In genomic region chr19:33084683-33085082, GRCm38 (mm10) we compare ENCODE assay signal across 25 mouse cellular contexts.
DNase-seq lines count a peak whose midpoint lies in the region; ATAC-seq lines count a peak whose summit lies in the region.
"Had no signal": no experiment of that assay in that cellular context is flagged by ENCODE, and none has a peak within 500 bp of the region (broad histone marks: within the 10 kb centered on the region; RNA-seq: fewer than 3 reads in every experiment).

No protein-coding gene starts in this region.

- no peaks in the 10 kb centered on the region for H3K4me1 ChIP-seq in forebrain, embryonic 13.5 days
- no peaks in the 10 kb centered on the region for H3K4me1 ChIP-seq in forebrain, embryonic 11.5 days (replicated peaks; ENCODE audit: control insufficient read depth, insufficient read depth, low read length)
- H3K4me1 ChIP-seq in forebrain, embryonic 16.5 days (replicated peaks; ENCODE audit: control insufficient read depth, insufficient read depth, low read length): no peaks in the 10 kb centered on the region
- 0 out of 2 replicates have a peak, but pooled peaks cover 4% of the 10 kb centered on the region for H3K4me1 ChIP-seq in forebrain, embryonic 10.5 days
- H3K4me1 ChIP-seq: embryonic facial prominence, embryonic 15.5 days had no signal

- no peak overlapping the region for H3K27ac ChIP-seq in forebrain, embryonic 13.5 days
- no peak overlapping the region for H3K27ac ChIP-seq in forebrain, embryonic 11.5 days (ENCODE audit: low read depth, low read length)
- H3K27ac ChIP-seq in forebrain, embryonic 16.5 days (ENCODE audit: low read length): no peak overlapping the region
- no peak overlapping the region for H3K27ac ChIP-seq in forebrain, embryonic 10.5 days
- H3K27ac ChIP-seq: embryonic facial prominence, embryonic 13.5 days; embryonic facial prominence, embryonic 15.5 days had no signal

- peak; percentile 48; the same call in 1 of the 2 replicates for ATAC-seq in forebrain, embryonic 13.5 days
- ATAC-seq in forebrain, embryonic 11.5 days (replicated peaks; ENCODE audit: low FRiP score): no peak
- peak; percentile 68 for ATAC-seq in forebrain, embryonic 16.5 days
- ATAC-seq: activated CD4-positive, CD25-positive, alpha-beta regulatory T cell, adult 4 months; CD4-positive, CD25-positive, alpha-beta regulatory T cell, adult 4 months; Patski had no signal

- no peak overlapping the region for H3K4me2 ChIP-seq in forebrain, embryonic 13.5 days
- H3K4me2 ChIP-seq in forebrain, embryonic 11.5 days (ENCODE audit: low read depth, low read length, severe bottlenecking): no peak overlapping the region
- H3K4me2 ChIP-seq in forebrain, embryonic 16.5 days (ENCODE audit: low read length): no peak overlapping the region
- H3K4me2 ChIP-seq: embryonic facial prominence, embryonic 13.5 days; embryonic facial prominence, embryonic 15.5 days had no signal

- H3K36me3 ChIP-seq in forebrain, embryonic 13.5 days (ENCODE audit: poor library complexity, severe bottlenecking): no peaks in the 10 kb centered on the region
- no peaks in the 10 kb centered on the region for H3K36me3 ChIP-seq in forebrain, embryonic 11.5 days (ENCODE audit: control insufficient read depth, insufficient read depth, low read length)
- no peaks in the 10 kb centered on the region for H3K36me3 ChIP-seq in forebrain, embryonic 16.5 days (ENCODE audit: control insufficient read depth, insufficient read depth)
- H3K36me3 ChIP-seq in forebrain, embryonic 10.5 days (replicated peaks): no peaks in the 10 kb centered on the region
- H3K36me3 ChIP-seq: embryonic facial prominence, embryonic 13.5 days; embryonic facial prominence, embryonic 15.5 days; G1E had no signal

- no peak overlapping the region for H3K9ac ChIP-seq in forebrain, embryonic 13.5 days
- no peak overlapping the region for H3K9ac ChIP-seq in forebrain, embryonic 11.5 days (ENCODE audit: low read length)
- no peak overlapping the region for H3K9ac ChIP-seq in forebrain, embryonic 16.5 days (replicated peaks; ENCODE audit: low read depth, low read length)
- H3K9ac ChIP-seq: embryonic facial prominence, embryonic 13.5 days; embryonic facial prominence, embryonic 15.5 days had no signal

- no peaks in the 10 kb centered on the region for H3K27me3 ChIP-seq in forebrain, embryonic 13.5 days
- H3K27me3 ChIP-seq in forebrain, embryonic 11.5 days (ENCODE audit: control insufficient read depth, insufficient read depth, low read length): no peaks in the 10 kb centered on the region
- no peaks in the 10 kb centered on the region for H3K27me3 ChIP-seq in forebrain, embryonic 16.5 days (replicated peaks; ENCODE audit: control insufficient read depth, insufficient read depth, low read length)
- no peaks in the 10 kb centered on the region for H3K27me3 ChIP-seq in forebrain, embryonic 10.5 days (ENCODE audit: poor library complexity, severe bottlenecking)
- H3K27me3 ChIP-seq: CH12.LX; embryonic facial prominence, embryonic 13.5 days; embryonic facial prominence, embryonic 15.5 days; Patski had no signal

- no peaks in the 10 kb centered on the region for H3K9me3 ChIP-seq in forebrain, embryonic 13.5 days (replicated peaks)
- H3K9me3 ChIP-seq in forebrain, embryonic 11.5 days (ENCODE audit: control insufficient read depth, low read length): no peaks in the 10 kb centered on the region
- H3K9me3 ChIP-seq in forebrain, embryonic 16.5 days (ENCODE audit: control insufficient read depth, low read length): no peaks in the 10 kb centered on the region
- no peaks in the 10 kb centered on the region for H3K9me3 ChIP-seq in forebrain, embryonic 10.5 days
- H3K9me3 ChIP-seq: embryonic facial prominence, embryonic 13.5 days; embryonic facial prominence, embryonic 15.5 days; G1E had no signal

- no peak for DNase-seq in forebrain, embryonic 11.5 days (ENCODE audit: low spot score)
- DNase-seq in forebrain, embryonic 10.5 days (ENCODE audit: extremely low spot score, low spot score): no peak
- peak; percentile 80 for DNase-seq in heart, adult 11 months
- no peak for DNase-seq in heart, postnatal 25 days (ENCODE audit: low spot score)
- DNase-seq: adrenal gland, adult 8-10 months; adrenal gland, postnatal 14 days; adrenal gland, postnatal 36 days; B cell, adult 2 months; cerebellum, adult 11 months; cerebellum, adult 18-20 months; cerebellum, adult 8-10 months; cerebellum, adult 9-11 months; cerebellum, postnatal 14 days; cerebellum, postnatal 36 days; embryo, embryonic 11 days had no signal

- WGBS in forebrain, embryonic 13.5 days: 88% methylated on average over 5 of the region's 5 CpGs
- WGBS in forebrain, embryonic 11.5 days: 90% methylated on average over 5 of the region's 5 CpGs
- WGBS in forebrain, embryonic 16.5 days: 78% methylated on average over 5 of the region's 5 CpGs
- WGBS in forebrain, embryonic 10.5 days: 88% methylated on average over 5 of the region's 5 CpGs

- intact Hi-C loops in heart, postnatal 25 days (cut with DNase I): no loop called here

- H3K4me3 ChIP-seq in forebrain, embryonic 13.5 days: no peak overlapping the region
- H3K4me3 ChIP-seq in forebrain, embryonic 11.5 days (ENCODE audit: low read depth, low read length): no peak overlapping the region
- no peak overlapping the region for H3K4me3 ChIP-seq in forebrain, embryonic 16.5 days (replicated peaks; ENCODE audit: low read length)
- H3K4me3 ChIP-seq in forebrain, embryonic 10.5 days: no peak overlapping the region
- H3K4me3 ChIP-seq: embryonic facial prominence, embryonic 13.5 days; embryonic facial prominence, embryonic 15.5 days; erythroblast, embryonic 14.5 days had no signal
